Mouse (Mus musculus) heart, adult 2 months (tissue): Measurements from ENCODE around the gene Mien1.

Experiments
- CTCF ChIP-seq: fragments of 200-600 bp; IDR thresholded peaks from 2 replicates; pipeline ENCODE4 v1.8.1; 2022; ENCODE audit warnings: antibody characterized with exemption, mild to moderate bottlenecking, moderate library complexity
- EP300 ChIP-seq: fragments of 200-500 bp; IDR thresholded peaks from 2 replicates; pipeline ENCODE4 v1.6.1; 2011; ENCODE audit warnings: low read depth, low read length, control low read depth; ENCODE audit not compliant: insufficient read depth
- POLR2A ChIP-seq: fragments of 200-500 bp; IDR thresholded peaks from 2 replicates; pipeline ENCODE4 v1.6.1; 2011; ENCODE audit warnings: mild to moderate bottlenecking, low read depth, low read length, control low read depth; ENCODE audit not compliant: insufficient read depth

DNA sequence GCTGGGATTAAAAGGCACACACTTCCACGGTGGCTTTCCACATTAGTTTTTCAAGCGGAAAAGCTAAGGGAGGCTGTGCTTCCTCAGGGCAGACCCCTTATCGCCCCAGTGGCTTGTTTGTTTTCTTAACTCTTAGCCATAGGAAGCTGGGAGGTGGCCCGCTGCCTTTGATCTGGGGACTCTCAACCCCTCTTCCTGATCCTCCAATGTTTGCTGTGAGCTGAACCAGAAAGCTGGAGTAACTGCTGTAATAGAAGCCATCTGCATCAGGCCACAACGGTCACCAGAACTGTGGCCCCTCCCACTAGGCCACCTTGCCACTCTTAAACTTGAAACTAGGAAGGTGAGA, 7.4 kb upstream of the Mien1 start, which contains the start of gene Grb7:
- TF ChIP-seq EP300 (no peak), CTCF (no peak), POLR2A (no peak)
